8 mouse cellular contexts compared by ENCODE assay signal in the genomic region with DNA sequence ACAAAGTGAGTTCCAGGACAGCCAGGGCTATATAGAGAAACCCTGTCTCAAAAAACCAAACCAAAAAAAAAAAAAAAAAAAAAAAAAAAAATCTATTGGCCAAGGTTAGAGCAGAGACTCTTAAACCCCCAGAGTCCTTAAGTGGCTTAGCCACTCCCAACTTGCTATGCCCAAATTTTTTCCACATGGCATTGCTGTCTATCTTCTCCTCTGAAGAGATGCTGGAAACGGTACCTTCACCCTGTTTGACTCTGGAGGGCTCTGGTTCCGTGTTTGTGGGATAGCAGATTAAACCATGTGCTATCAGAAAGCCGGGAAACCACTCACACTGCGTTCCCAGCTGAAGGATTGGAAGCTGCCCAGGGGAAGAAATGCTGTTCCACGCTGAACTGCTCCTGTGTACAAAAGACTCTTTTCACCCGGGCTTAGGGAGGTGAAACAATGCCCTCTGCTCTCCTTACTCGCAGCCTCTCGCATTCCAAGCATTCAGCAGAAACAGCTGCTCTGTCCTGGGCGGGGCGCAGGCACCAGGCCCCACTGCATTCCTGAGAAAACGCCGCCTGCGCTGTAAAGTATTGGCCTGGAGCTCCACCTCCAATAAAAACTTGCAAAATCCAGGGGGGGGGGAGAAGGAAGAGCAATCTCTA.
DNase-seq lines count a peak whose midpoint lies in the region; ATAC-seq and TF ChIP-seq lines count a peak whose summit lies in the region.

No protein-coding gene starts in this region.

- intact Hi-C loops in gastrocnemius, adult 2 months (cut with DNase I): no loop called here

- H3K9ac ChIP-seq in ES-E14 (ENCODE audit: insufficient read depth, low read depth, low read length, poor library complexity, severe bottlenecking): peak overlapping the region; percentile 67
- peak overlapping the region; percentile 25 for H3K9ac ChIP-seq in hindbrain, embryonic 15.5 days

- H3K36me3 ChIP-seq in ES-E14 (ENCODE audit: control insufficient read depth, insufficient read depth, low read length, poor library complexity, severe bottlenecking): no peaks in the 10 kb centered on the region
- no peaks in the 10 kb centered on the region for H3K36me3 ChIP-seq in hindbrain, embryonic 15.5 days

- 1% methylated on average over 13 of the region's 13 CpGs for WGBS in hindbrain, embryonic 15.5 days

- H3K4me1 ChIP-seq in ES-E14 (ENCODE audit: control insufficient read depth in 2 of 2, insufficient read depth in 2 of 2, low read length in 2 of 2, poor library complexity in 1 of 2): peaks cover 2 to 9% of the 10 kb centered on the region in 2 experiments; a peak in 3 of 4 replicates
- peaks cover 24% of the 10 kb centered on the region for H3K4me1 ChIP-seq in hindbrain, embryonic 15.5 days (replicated peaks)

- peak overlapping the region; percentile 93 for H3K27ac ChIP-seq in ES-E14 (ENCODE audit: insufficient read depth, low read depth, low read length, poor library complexity, severe bottlenecking)
- peak overlapping the region; percentile 72 for H3K27ac ChIP-seq in gastrocnemius, adult 2 months
- peak overlapping the region; percentile 69 for H3K27ac ChIP-seq in hindbrain, embryonic 15.5 days (replicated peaks)

- H3K27me3 ChIP-seq in hindbrain, embryonic 15.5 days: no peaks in the 10 kb centered on the region

- peak; percentile 80 for ATAC-seq in hindbrain, embryonic 15.5 days (ENCODE audit: low FRiP score, low read depth)

- in situ Hi-C loops in ES-E14 (cut with MboI; ENCODE audit: low sequenced_read_pairs in 2 of 2, unreplicated experiment in 2 of 2): no loop called here

- TF ChIP-seq CTCF in gastrocnemius, adult 2 months (IDR thresholded peaks at IDR 0.05): no peak

- peak overlapping the region; percentile 59 for H3K4me2 ChIP-seq in hindbrain, embryonic 15.5 days

- H3K9me3 ChIP-seq in ES-E14 (ENCODE audit: control insufficient read depth, insufficient read depth, low read depth, low read length): no peaks in the 10 kb centered on the region
- H3K9me3 ChIP-seq in hindbrain, embryonic 15.5 days: no peaks in the 10 kb centered on the region

- peak overlapping the region; percentile 36 to 52; a peak in 3 of 4 replicates for H3K4me3 ChIP-seq in ES-E14 (ENCODE audit: insufficient read depth in 1 of 2, low read depth in 1 of 2, low read length in 2 of 2, poor library complexity in 1 of 2, severe bottlenecking in 1 of 2)
- peak overlapping the region; percentile 68 for H3K4me3 ChIP-seq in gastrocnemius, adult 2 months
- peak overlapping the region; percentile 37 for H3K4me3 ChIP-seq in hindbrain, embryonic 15.5 days

- DNase-seq in ES-E14 (ENCODE audit: low read depth, low spot score): peak; percentile 75
- peak; percentile 74 to 75 for DNase-seq in cerebellum, postnatal 10 days
- DNase-seq in gastrocnemius, adult 2 months: peak; percentile 70
- DNase-seq in layer of hippocampus, postnatal 36 days: peak; percentile 47 to 55
- peak; percentile 60 for DNase-seq in lung, postnatal 14 days
- DNase-seq in right cerebral cortex, postnatal 14 days: peak; percentile 16
- DNase-seq in c-Kit-positive CD71-positive TER-119-positive erythroid progenitor cells, embryonic 14.5 days (ENCODE audit: low spot score): no peak

TF ChIP-seq in ES-E14, 5 proteins besides CTCF, POLR2A, EP300 and RAD21:
- no peak for TF ChIP-seq CHD2 (IDR thresholded peaks at IDR 0.05; ENCODE audit: low read depth, low read length)
- 0 out of 2 replicates have a peak, but pooled peaks have one; percentile 24 for TF ChIP-seq HCFC1 (IDR thresholded peaks at IDR 0.05; ENCODE audit: borderline replicate concordance, insufficient read depth, low read length)
